Mouse (Mus musculus): ENCODE measurements around the gene Carmil2.

DNA sequence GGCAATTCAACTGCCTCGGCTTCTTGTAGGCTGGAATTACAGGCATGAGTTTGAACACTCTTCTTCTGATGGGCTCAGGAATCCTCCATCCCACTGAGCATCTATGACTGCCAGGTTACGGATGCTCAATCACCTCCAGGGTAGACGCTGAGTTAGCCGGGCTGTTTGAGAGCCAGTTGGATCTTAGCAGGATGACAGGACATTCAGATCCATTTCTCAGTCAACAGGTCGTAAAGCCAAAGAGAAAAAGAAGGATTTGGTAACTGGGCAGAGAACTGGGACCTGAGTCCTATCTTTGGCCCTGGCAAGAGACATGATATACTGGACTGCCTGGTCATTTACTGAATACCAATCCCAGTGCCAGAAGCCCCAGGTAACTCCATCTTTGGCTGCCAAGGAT lies 53.1 kb downstream of the Carmil2 start:
- TF ChIP-seq POLR2A (IDR thresholded peaks at IDR 0.05; ENCODE audit: extremely low read depth, insufficient read depth, low read length) (no peak), CTCF (IDR thresholded peaks at IDR 0.05; ENCODE audit: extremely low read depth, insufficient read depth, low read length) (no peak)
